Mouse (Mus musculus) heart, embryonic 16.5 days (tissue): ENCODE results near the gene Olfr320. TPM values are rescaled to one million over a fixed set of nuclear protein-coding genes. Genes with fewer than 3 reads are reported as not detected.
"Not testable (repeated sequence)": the region's sequence is repeated elsewhere in the genome, so short reads cannot be mapped to it uniquely, and the experiment has no call there.

Experiments used
- ATAC-seq: fragments of 200-750 bp; cut with Nextera tagmentation; replicated peaks from 2 replicates; pipeline ENCODE4 v1.8.0; 2017; ENCODE audit warnings: moderate number of reproducible peaks; ENCODE audit not compliant: insufficient read depth, low FRiP score; ENCODE audit errors: extremely low read depth
- H3K27ac ChIP-seq: fragments of 300-500 bp; sonication (generic); 2 replicates; pipeline ENCODE4 v1.5.1; 2014; ENCODE audit warnings: mild to moderate bottlenecking, low read length, control low read depth, moderate library complexity
- H3K27me3 ChIP-seq: fragments of 300-500 bp; sonication (generic); 2 replicates; pipeline ENCODE4 v1.6.1; 2014; ENCODE audit warnings: low read length, mixed read lengths; ENCODE audit not compliant: control insufficient read depth, insufficient read depth
- H3K36me3 ChIP-seq: fragments of 300-500 bp; sonication (generic); 2 replicates; pipeline ENCODE4 v1.6.1; 2014; ENCODE audit not compliant: control insufficient read depth, insufficient read depth
- H3K4me1 ChIP-seq: fragments of 300-500 bp; sonication (generic); 2 replicates; pipeline ENCODE4 v1.6.1; 2014; ENCODE audit warnings: low read length, mixed read lengths; ENCODE audit not compliant: control insufficient read depth, insufficient read depth
- H3K4me2 ChIP-seq: fragments of 300-500 bp; sonication (generic); 2 replicates; pipeline ENCODE4 v1.6.1; 2014; ENCODE audit warnings: low read depth, mild to moderate bottlenecking, control low read depth, low read length
- H3K4me3 ChIP-seq: fragments of 300-500 bp; sonication (generic); 2 replicates; pipeline ENCODE4 v1.5.1; 2014; ENCODE audit warnings: mild to moderate bottlenecking, control low read depth, low read length
- H3K9ac ChIP-seq: fragments of 300-500 bp; sonication (generic); 2 replicates; pipeline ENCODE4 v1.6.1; 2014; ENCODE audit warnings: low read length, control low read depth
- H3K9me3 ChIP-seq: fragments of 300-500 bp; sonication (generic); replicated peaks from 2 replicates; pipeline ENCODE4 v1.6.1; 2016; ENCODE audit warnings: low read length; ENCODE audit not compliant: control insufficient read depth
- WGBS: fragments of 180-500 bp; shearing (Covaris S2); extraction: QIAGEN DNeasy Blood & Tissue Kit; methylation state at CpG from one replicate; pipeline ENCODE4 v1.1.7; 2014; 5-methylcytosine and 5-hydroxymethylcytosine counted together
- polyA plus RNA-seq: library from polyadenylated mRNA; unstranded; fragments of >200 nt; fragmentation: Nextera tagmentation; extraction: Ambion mirVana; gene quantifications from 2 replicates; pipeline ENCODE4 v1.2.1, GENCODE M21; 2015

Olfr320 gene
- polyA plus RNA-seq, 1 experiment from 2014 or later = not detected

DNA sequence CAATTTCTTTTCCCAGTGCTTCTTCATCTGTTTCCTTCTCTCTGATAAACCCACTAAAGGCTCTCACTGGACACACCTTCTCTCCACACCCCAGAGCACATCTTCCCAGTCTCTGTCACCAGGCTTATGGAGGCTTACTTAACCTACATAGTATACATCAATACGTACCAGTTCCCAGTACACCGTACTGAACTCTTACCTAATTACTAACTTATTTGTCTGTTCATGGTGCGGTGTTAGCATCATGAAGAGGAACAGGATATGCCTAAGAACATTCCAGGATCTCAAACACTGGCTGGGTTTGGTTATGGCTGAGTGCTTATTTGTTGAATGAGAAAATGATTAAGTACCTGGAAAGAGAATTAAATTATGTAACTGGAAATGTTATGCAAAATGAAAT lies 25.7 kb upstream of the Olfr320 start:
- H3K27ac ChIP-seq = no peak overlapping the region
- H3K9me3 ChIP-seq = no peaks in the 10 kb centered on the region
- no peaks in the 10 kb centered on the region for H3K4me1 ChIP-seq
- no peak overlapping the region for H3K4me2 ChIP-seq
- no peaks in the 10 kb centered on the region for H3K27me3 ChIP-seq
- no peaks in the 10 kb centered on the region for H3K36me3 ChIP-seq
- no peak overlapping the region for H3K9ac ChIP-seq
- WGBS = 81% methylated on average over 3 of the region's 3 CpGs
- ATAC-seq = no peak
- no peak overlapping the region for H3K4me3 ChIP-seq

DNA sequence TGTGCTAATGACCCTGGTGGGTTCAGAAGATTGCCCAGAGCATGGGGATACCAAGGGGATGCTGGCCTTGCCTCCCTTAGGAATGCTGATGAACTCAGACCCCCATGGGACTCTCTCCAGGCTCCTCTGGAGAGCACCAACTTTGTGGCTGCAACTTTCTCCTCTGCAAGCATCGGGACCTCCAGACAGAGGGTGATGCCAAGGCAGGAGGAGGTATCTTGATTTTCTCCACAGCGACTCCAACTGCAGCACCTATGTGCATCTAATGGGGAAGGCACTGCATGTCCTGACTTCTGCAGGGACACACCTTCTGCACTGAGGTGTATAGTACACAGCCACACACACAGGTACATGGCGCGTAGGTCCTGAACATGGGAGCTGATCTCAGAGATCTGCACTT lies 22.3 kb upstream of the Olfr320 start, which contains the start of gene Olfr322:
TSS of gene Olfr322 (plus strand) at position 187 of the 400 bp plus-strand sequence.
- no peak for ATAC-seq
- Histone ChIP-seq H3K27ac (no peak within 1 kb of the TSS), H3K9me3 (no peaks in the 10 kb centered on the region), H3K9ac (no peak within 1 kb of the TSS), H3K27me3 (no peaks in the 10 kb centered on the region), H3K4me3 (no peak within 1 kb of the TSS), H3K4me2 (no peak within 1 kb of the TSS), H3K4me1 (no peaks in the 10 kb centered on the region), H3K36me3 (no peaks in the 10 kb centered on the region)
- WGBS = 86% methylated on average over 4 of the region's 4 CpGs

DNA sequence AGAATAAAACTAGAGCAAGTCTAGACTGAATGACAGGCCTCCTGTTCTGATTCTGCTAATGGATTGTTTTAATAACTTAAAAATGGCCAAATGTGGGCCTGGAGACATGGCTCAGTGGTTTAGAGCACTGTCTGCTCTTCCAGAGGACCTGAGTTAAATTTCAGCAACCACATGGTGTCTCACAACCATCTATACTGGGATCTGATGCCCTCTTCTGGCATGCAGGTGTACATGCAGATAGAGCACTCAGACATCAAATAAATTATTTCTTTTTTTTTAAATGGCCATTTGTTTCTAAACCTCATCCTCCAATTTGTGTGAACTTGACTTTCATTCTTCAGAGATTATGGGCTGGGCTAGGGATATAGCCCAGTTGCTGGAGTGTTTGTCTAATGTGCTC lies 11.6 kb upstream of the Olfr320 start:
- Histone ChIP-seq H3K4me1 (no peaks in the 10 kb centered on the region), H3K27ac (no peak overlapping the region), H3K4me2 (no peak overlapping the region), H3K36me3 (no peaks in the 10 kb centered on the region), H3K9ac (no peak overlapping the region), H3K9me3 (no peaks in the 10 kb centered on the region), H3K27me3 (no peaks in the 10 kb centered on the region), H3K4me3 (no peak overlapping the region)
- no peak for ATAC-seq

DNA sequence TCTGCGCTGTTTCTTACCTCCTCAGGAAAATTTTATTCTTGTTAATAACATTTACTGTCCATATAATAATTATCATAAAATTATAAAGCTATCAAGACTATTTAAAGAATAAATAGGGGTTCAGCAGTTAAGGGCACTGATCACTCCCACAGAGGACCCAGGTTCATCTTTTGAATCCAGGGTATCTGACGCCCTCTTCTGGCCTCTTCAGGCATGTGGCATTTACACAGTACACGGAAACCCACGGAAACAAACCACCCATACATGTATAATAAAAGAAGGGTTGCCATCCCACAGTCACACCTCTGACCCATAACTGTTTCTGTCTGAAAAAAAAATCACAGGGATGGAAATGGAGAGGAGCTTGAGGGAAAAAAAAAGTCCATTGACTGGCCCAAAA lies 9.1 kb upstream of the Olfr320 start:
- Histone ChIP-seq H3K4me2 (no peak overlapping the region), H3K4me3 (no peak overlapping the region), H3K36me3 (no peaks in the 10 kb centered on the region), H3K27ac (no peak overlapping the region), H3K9me3 (no peaks in the 10 kb centered on the region), H3K27me3 (no peaks in the 10 kb centered on the region), H3K4me1 (no peaks in the 10 kb centered on the region), H3K9ac (no peak overlapping the region)
- no peak for ATAC-seq
- WGBS = 53% methylated on average over 4 of the region's 4 CpGs

DNA sequence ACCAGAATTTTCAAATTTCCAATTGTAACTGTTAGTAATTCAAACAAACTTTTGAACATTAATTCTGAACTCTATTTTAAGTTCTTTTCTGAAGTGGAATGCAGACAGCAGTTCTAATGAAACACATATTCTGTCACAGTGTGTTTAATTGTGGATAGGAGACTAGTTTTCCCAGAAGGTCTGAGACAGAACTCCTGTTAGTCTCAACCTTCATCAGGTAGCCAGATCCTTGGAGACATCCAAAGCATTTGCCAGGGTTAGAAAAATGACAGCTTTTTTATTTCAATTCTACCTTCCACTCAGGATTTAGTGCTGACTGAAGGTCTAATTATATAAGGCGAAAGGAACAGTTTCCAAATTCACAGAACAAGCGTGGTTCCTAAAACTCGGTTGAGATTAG lies 18.0 kb downstream of the Olfr320 start, which contains the start of gene Olfr319:
TSS of gene Olfr319 (plus strand) at position 301 of the 400 bp plus-strand sequence.
- H3K9me3 ChIP-seq = peaks cover 8% of the 10 kb centered on the region
- H3K27ac ChIP-seq = no peak within 1 kb of the TSS
- no peaks in the 10 kb centered on the region for H3K27me3 ChIP-seq
- no peak for ATAC-seq
- no peak within 1 kb of the TSS for H3K9ac ChIP-seq
- WGBS = 71% methylated on average over 3 of the region's 3 CpGs
- H3K4me3 ChIP-seq = no peak within 1 kb of the TSS
- no peak within 1 kb of the TSS for H3K4me2 ChIP-seq
- no peaks in the 10 kb centered on the region for H3K36me3 ChIP-seq
- no peaks in the 10 kb centered on the region for H3K4me1 ChIP-seq

DNA sequence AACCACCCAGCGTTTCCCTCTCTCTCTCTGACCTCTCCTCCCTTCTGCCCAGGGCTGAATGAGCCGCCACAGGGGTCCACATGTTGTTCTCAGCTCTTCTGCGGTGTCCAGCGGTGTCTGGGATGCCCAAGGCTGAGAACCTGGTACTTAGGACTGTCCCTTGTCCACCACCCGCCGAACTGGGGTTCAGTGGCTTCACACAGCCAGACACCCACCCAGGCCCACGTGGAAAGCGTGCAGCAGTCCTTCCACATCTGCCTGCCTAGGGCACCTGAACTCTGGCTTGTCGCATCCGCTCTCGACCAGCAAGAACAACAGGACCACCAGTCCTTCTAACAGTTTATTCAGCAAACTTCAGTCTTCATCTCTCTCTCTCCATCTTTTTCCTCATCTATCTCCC lies 28.2 kb downstream of the Olfr320 start:
- H3K27me3 ChIP-seq = no peaks in the 10 kb centered on the region
- 72% methylated on average over 11 of the region's 11 CpGs for WGBS
- no peaks in the 10 kb centered on the region for H3K9me3 ChIP-seq
- H3K4me2 ChIP-seq = no peak overlapping the region
- no peak overlapping the region for H3K27ac ChIP-seq
- no peaks in the 10 kb centered on the region for H3K4me1 ChIP-seq
- no peak overlapping the region for H3K9ac ChIP-seq
- no peak overlapping the region for H3K4me3 ChIP-seq
- ATAC-seq = no peak
- no peaks in the 10 kb centered on the region for H3K36me3 ChIP-seq

DNA sequence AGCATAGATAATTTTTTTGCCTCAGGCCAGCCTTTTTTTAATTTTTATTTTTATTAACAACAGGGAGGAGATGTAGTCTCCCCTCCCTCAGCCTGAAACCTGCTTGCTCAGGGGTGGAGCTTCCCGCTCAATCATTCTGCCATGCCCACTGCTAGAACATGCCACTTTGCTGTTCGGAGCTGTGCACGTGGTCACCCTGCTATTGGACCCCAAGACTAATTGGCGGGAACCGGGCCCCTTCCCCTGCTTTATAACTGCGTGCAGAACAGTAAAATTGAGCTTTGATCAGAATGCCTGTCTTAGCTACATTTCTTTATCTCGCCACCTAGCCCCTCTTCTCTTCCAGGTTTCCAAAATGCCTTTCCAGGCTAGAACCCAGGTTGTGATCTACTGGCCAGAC lies 36.8 kb downstream of the Olfr320 start:
- not testable (repeated sequence) for H3K4me2 ChIP-seq, H3K36me3 ChIP-seq, H3K4me1 ChIP-seq, ATAC-seq, H3K9me3 ChIP-seq, H3K4me3 ChIP-seq, H3K27ac ChIP-seq, H3K9ac ChIP-seq, H3K27me3 ChIP-seq
- whole genome bisulfite sequencing = 77% methylated on average over 6 of the region's 7 CpGs

DNA sequence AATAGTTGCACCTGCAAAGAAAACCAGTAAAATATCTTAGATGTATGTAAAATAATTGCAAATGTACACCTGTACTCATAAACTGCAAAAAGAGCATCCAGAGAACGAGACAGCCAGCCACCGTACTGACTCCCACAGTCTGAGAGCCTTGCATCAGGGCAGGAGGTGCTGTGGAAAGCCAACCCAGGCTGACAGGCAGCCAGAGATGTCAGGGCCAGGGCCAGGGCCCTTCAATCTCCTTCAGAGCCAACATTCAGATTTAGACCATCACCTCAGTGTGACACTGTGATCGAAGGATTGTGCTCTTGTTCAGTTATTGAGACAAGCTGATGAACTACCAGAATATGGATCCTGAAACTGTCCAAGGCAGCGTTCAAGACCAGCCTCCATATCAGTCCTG lies 38.8 kb downstream of the Olfr320 start:
- H3K36me3 ChIP-seq = no peaks in the 10 kb centered on the region
- 77% methylated on average over 4 of the region's 4 CpGs for WGBS
- ATAC-seq = no peak
- H3K9me3 ChIP-seq = no peaks in the 10 kb centered on the region
- H3K9ac ChIP-seq = no peak overlapping the region
- no peaks in the 10 kb centered on the region for H3K27me3 ChIP-seq
- no peak overlapping the region for H3K27ac ChIP-seq
- H3K4me1 ChIP-seq = no peaks in the 10 kb centered on the region
- H3K4me3 ChIP-seq = no peak overlapping the region
- H3K4me2 ChIP-seq = no peak overlapping the region

DNA sequence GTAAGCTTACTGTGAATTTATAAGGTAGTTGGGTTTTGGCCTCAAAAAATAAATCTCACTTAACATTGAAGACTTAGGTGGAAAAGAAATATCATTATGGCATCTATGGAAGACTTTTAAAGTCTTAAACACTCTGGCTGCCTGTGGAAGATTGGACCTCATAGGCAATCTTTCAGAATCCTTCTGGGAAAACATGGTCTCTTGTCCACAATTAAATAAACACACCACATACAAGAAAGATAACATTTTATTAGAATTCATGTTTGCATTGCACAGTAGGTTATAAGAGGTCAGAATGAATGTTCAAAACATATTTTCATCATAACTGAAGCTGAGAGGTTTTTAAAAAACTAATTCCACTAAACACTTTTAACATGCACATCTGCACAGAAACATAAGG lies 43.0 kb downstream of the Olfr320 start, which contains the start of gene Olfr318:
TSS of gene Olfr318 (minus strand) at position 101 of the 400 bp plus-strand sequence.
- ATAC-seq = no peak
- Histone ChIP-seq H3K36me3 (no peaks in the 10 kb centered on the region), H3K4me1 (no peaks in the 10 kb centered on the region), H3K9me3 (no peaks in the 10 kb centered on the region), H3K27ac (no peak within 1 kb of the TSS), H3K27me3 (no peaks in the 10 kb centered on the region), H3K4me3 (no peak within 1 kb of the TSS), H3K4me2 (no peak within 1 kb of the TSS), H3K9ac (no peak within 1 kb of the TSS)
